Mouse (Mus musculus) skeletal muscle tissue, postnatal 0 days (tissue): ENCODE results near the gene Serpinb6c. TPM values are rescaled to one million over a fixed set of nuclear protein-coding genes. Genes with fewer than 3 reads are reported as not detected.

Experiments
- polyA plus RNA-seq: library from polyadenylated mRNA; unstranded; fragments of >200 nt; fragmentation: Nextera tagmentation; extraction: Ambion mirVana; gene quantifications from 2 replicates; pipeline ENCODE4 v1.2.1, GENCODE M21; 2015

Gene Serpinb6c
- 0.28 and 0.45 TPM in 2 replicates for polyA plus RNA-seq

DNA sequence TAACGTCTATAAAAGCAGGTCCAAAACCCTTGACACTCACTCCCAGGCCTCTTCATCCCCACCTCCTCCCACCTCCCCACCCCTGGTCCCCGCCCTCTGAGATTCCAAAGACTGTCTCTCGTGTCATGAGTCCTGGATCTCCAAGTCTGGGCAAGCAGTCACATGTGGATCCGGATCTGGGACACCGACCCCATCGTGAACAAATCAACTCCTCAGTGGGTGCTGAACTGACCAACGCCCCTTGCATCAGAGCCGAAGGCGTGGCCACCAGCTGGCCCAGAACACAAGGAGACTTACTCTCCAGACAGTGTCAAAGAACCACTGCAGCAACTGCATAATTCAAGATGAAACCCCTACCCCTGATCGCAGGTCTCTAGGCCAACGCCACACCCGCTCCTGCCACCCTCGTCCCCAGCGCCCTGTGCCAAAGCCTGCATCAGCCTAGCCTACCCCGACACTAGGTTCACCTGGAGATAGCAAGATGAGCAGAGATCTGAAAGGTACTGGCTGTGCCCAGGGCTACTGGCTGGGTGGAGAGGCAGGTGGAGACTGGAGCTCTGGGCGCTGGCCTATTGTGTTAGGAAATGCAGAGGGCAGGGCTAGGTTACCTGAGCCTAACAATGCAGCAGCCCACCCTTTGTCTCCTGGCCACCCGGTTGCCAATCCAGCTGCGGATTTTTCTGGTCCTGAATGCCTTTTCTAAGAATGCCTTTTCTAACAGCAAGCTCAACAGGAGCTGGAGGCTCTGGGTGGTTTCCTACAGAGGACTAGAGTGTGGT lies at the start of gene Serpinb6c:
Gene Serpinb6c (minus strand): TSS at position 533 of the 779 bp plus-strand sequence.

DNA sequence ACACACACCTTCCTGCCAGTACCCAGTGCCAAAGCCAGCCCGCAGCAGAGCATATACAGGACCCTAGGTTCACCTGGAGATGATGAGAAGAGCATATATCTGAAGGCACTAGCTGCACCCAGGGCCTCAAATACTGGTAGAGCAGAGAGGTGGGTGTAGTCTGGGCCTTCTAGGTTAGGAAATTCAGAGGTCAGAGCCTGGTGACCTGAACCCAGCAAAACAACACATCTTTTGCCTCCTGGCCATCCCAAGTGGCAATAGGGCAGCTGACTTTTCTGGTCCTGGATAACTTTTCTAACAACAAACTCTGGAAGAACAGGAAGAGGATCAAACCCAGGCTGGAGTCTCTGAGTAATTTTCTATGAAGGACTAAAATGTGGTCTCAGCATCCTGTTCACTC lies 62.2 kb downstream of the Serpinb6c start, which contains the start of gene Serpinb6e:
Gene Serpinb6e (minus strand): TSS at position 101 of the 400 bp plus-strand sequence.

Other genes with a start within 250 kb of the Serpinb6c start
- gene Serpinb6d, start 244.3 kb downstream of the Serpinb6c start, polyA plus RNA-seq, result not detected in 2 replicates
- gene Serpinb6e, start 62.3 kb downstream of the Serpinb6c start, polyA plus RNA-seq, result not detected in 2 replicates
- gene Nqo2, start 59.0 kb upstream of the Serpinb6c start, polyA plus RNA-seq, result 17.5 and 17.9 TPM in 2 replicates
- 6.3 and 8.0 TPM in 2 replicates for gene Ripk1, start 96.7 kb upstream of the Serpinb6c start, polyA plus RNA-seq
- gene Serpinb6a, start 97.1 kb upstream of the Serpinb6c start, polyA plus RNA-seq, result 63.8 and 73.4 TPM in 2 replicates
- 45.2 and 46.5 TPM in 2 replicates for gene Bphl, start 131.9 kb upstream of the Serpinb6c start, polyA plus RNA-seq
- gene Tubb2a, start 172.3 kb upstream of the Serpinb6c start, polyA plus RNA-seq, result 83.9 and 116 TPM in 2 replicates
- 21.6 and 23.6 TPM in 2 replicates for gene Tubb2b, start 224.8 kb upstream of the Serpinb6c start, polyA plus RNA-seq